Mouse (Mus musculus) layer of hippocampus, postnatal 25 days (tissue): ENCODE data around the gene Ep400. TPM values are rescaled to one million over a fixed set of nuclear protein-coding genes. Genes with fewer than 3 reads are reported as not detected.

Source experiments
- microRNA-seq, 2 experiments: library from miRNA; unstranded; fragments of <30 nt; microRNA quantifications; one replicate each; pipeline ENCODE4 v1.2.0; 2021
- total RNA-seq, 2 experiments: library from RNA; stranded (reverse); gene quantifications; 2 replicates each; pipeline ENCODE4 v1.2.3; 2021

Gene Ep400
- total RNA-seq, 2 experiments from 2014 or later: 91.9 to 107 TPM

Small RNA genes within 50 kb of the gene (microRNA-seq; reads per million reads assigned to microRNA genes)
- 2.4 to 2.6 reads per million in 2 experiments for gene Mir7026

Other genes starting within 250 kb of the Ep400 start
- gene Galnt9, start 226.4 kb downstream of the Ep400 start, total RNA-seq: 100 to 1,000 TPM; 111 to 124 TPM
- gene Noc4l, start 117.3 kb downstream of the Ep400 start, total RNA-seq: 10 to 100 TPM; 29.1 to 29.5 TPM
- 10 to 100 TPM; 24.1 to 34.6 TPM for gene Ddx51, start 117.3 kb downstream of the Ep400 start, total RNA-seq
- 10 to 100 TPM; 18.0 to 19.2 TPM for gene Pus1, start 9.9 kb upstream of the Ep400 start, total RNA-seq
- gene Ulk1, start 39.4 kb upstream of the Ep400 start, total RNA-seq: 10 to 100 TPM; 65.8 to 68.9 TPM
- gene Hscb, start 69.1 kb upstream of the Ep400 start, total RNA-seq: 10 to 100 TPM; 10.4 to 11.1 TPM
- 1 to 10 TPM; 1.2 to 2.2 TPM for gene Chek2, start 69.3 kb upstream of the Ep400 start, total RNA-seq
- 10 to 100 TPM; 11.3 to 13.3 TPM for gene Ttc28, start 109.1 kb upstream of the Ep400 start, total RNA-seq